Comparison of ENCODE assay signal across 8 mouse cellular contexts in genomic region chrX:152768891-152769599, GRCm38 (mm10). TPM values are rescaled to one million over a fixed set of nuclear protein-coding genes. Genes with fewer than 3 reads are reported as not detected.
DNase-seq lines count a peak whose midpoint lies in the region; ATAC-seq and TF ChIP-seq lines count a peak whose summit lies in the region.

Shroom2 (minus strand) TSS chrX:152769465.

- H3K9ac ChIP-seq in forebrain, postnatal 0 days: peak within 1 kb of the TSS; percentile 55
- H3K9ac ChIP-seq in limb, embryonic 15.5 days: peak within 1 kb of the TSS; percentile 44
- H3K9ac ChIP-seq in midbrain, postnatal 0 days (replicated peaks; ENCODE audit: low read length, poor library complexity, severe bottlenecking): peak within 1 kb of the TSS; percentile 60

- peaks cover 4% of the 10 kb centered on the region; the same call in 1 of the 2 replicates for H3K9me3 ChIP-seq in erythroblast, embryonic 14.5 days (ENCODE audit: control insufficient read depth, low read length)
- H3K9me3 ChIP-seq in forebrain, postnatal 0 days (ENCODE audit: low read length): no peaks in the 10 kb centered on the region
- H3K9me3 ChIP-seq in limb, embryonic 15.5 days: no peaks in the 10 kb centered on the region
- H3K9me3 ChIP-seq in midbrain, postnatal 0 days (ENCODE audit: low read length): no peaks in the 10 kb centered on the region

- H3K36me3 ChIP-seq in erythroblast, embryonic 14.5 days (ENCODE audit: control insufficient read depth): no peaks in the 10 kb centered on the region
- no peaks in the 10 kb centered on the region for H3K36me3 ChIP-seq in forebrain, postnatal 0 days (ENCODE audit: insufficient read depth)
- H3K36me3 ChIP-seq in limb, embryonic 15.5 days: no peaks in the 10 kb centered on the region
- H3K36me3 ChIP-seq in midbrain, postnatal 0 days (ENCODE audit: insufficient read depth, low read length): no peaks in the 10 kb centered on the region

- H3K4me1 ChIP-seq in erythroblast, embryonic 14.5 days (ENCODE audit: control insufficient read depth): no peaks in the 10 kb centered on the region
- no peaks in the 10 kb centered on the region for H3K4me1 ChIP-seq in forebrain, postnatal 0 days (ENCODE audit: insufficient read depth)
- 0 out of 2 replicates have a peak, but pooled peaks cover 2% of the 10 kb centered on the region for H3K4me1 ChIP-seq in limb, embryonic 15.5 days
- no peaks in the 10 kb centered on the region for H3K4me1 ChIP-seq in midbrain, postnatal 0 days (ENCODE audit: insufficient read depth, low read length)

- no peak for TF ChIP-seq CTCF in forebrain, postnatal 0 days (IDR thresholded peaks at IDR 0.05; ENCODE audit: low read depth)
- no peak for TF ChIP-seq CTCF in midbrain, postnatal 0 days (IDR thresholded peaks at IDR 0.05)

- no peak for ATAC-seq in erythroblast, adult 5-6 weeks (replicated peaks; ENCODE audit: low FRiP score, poor library complexity, severe bottlenecking)
- peak; percentile 84 for ATAC-seq in forebrain, postnatal 0 days
- peak; percentile 69 for ATAC-seq in limb, embryonic 15.5 days (ENCODE audit: insufficient number of reproducible peaks, low FRiP score, low TSS enrichment, low read depth)
- ATAC-seq in midbrain, postnatal 0 days (ENCODE audit: low FRiP score): peak; percentile 86
- ATAC-seq in inflammation-experienced regulatory T-cells, adult 6 months: no peak

- H3K4me2 ChIP-seq in forebrain, postnatal 0 days (ENCODE audit: low read depth): peak within 1 kb of the TSS; percentile 61
- H3K4me2 ChIP-seq in limb, embryonic 15.5 days: peak within 1 kb of the TSS; percentile 55
- H3K4me2 ChIP-seq in midbrain, postnatal 0 days (ENCODE audit: low read depth, low read length, poor library complexity, severe bottlenecking): peak within 1 kb of the TSS; percentile 65

- peaks cover 35% of the 10 kb centered on the region for H3K27me3 ChIP-seq in erythroblast, embryonic 14.5 days (ENCODE audit: control insufficient read depth)
- H3K27me3 ChIP-seq in forebrain, postnatal 0 days (ENCODE audit: insufficient read depth, low read length): no peaks in the 10 kb centered on the region
- H3K27me3 ChIP-seq in limb, embryonic 15.5 days: peaks cover 17% of the 10 kb centered on the region
- peaks cover 6% of the 10 kb centered on the region; the same call in 1 of the 2 replicates for H3K27me3 ChIP-seq in midbrain, postnatal 0 days (ENCODE audit: insufficient read depth, low read length)

- 20% methylated on average over 54 of the region's 55 CpGs for WGBS in forebrain, postnatal 0 days
- WGBS in limb, embryonic 15.5 days: 17% methylated on average over 53 of the region's 55 CpGs
- WGBS in midbrain, postnatal 0 days: 16% methylated on average over 50 of the region's 55 CpGs

- H3K4me3 ChIP-seq in erythroblast, embryonic 14.5 days (replicated peaks): peak within 1 kb of the TSS; percentile 49
- peak within 1 kb of the TSS; percentile 52 for H3K4me3 ChIP-seq in forebrain, postnatal 0 days (ENCODE audit: low read depth, low read length)
- peak within 1 kb of the TSS; percentile 59 for H3K4me3 ChIP-seq in limb, embryonic 15.5 days
- peak within 1 kb of the TSS; percentile 52 for H3K4me3 ChIP-seq in midbrain, postnatal 0 days (ENCODE audit: low read depth, low read length)

- DNase-seq in adrenal gland, adult 2 months: peak; percentile 50
- DNase-seq in forebrain, postnatal 0 days: no peak
- peak; percentile 52 for DNase-seq in kidney, adult 11 months
- no peak for DNase-seq in midbrain, postnatal 0 days (ENCODE audit: low spot score)

- H3K27ac ChIP-seq in forebrain, postnatal 0 days (ENCODE audit: low read depth, low read length): no peak within 1 kb of the TSS
- H3K27ac ChIP-seq in limb, embryonic 15.5 days: no peak within 1 kb of the TSS
- no peak within 1 kb of the TSS for H3K27ac ChIP-seq in midbrain, postnatal 0 days (ENCODE audit: low read depth, low read length)

RNA-seq across cellular contexts. Expression of gene Shroom2, which starts in this region (rescaled TPM):
- polyA plus RNA-seq in erythroblast, embryonic 14.5 days (2012): not detected in 2 replicates
- total RNA-seq in erythroblast, adult 5-6 weeks (2015; ENCODE audit: low replicate concordance): not detected in 2 replicates
- total RNA-seq in erythroblast, adult 5-6 weeks (2017; ENCODE audit: low replicate concordance): not detected in 2 replicates
- total RNA-seq in adrenal gland, adult 2 months (2021): 10 to 100 TPM in 1 of 2 experiments, 1 to 10 TPM in 1; 5.5 to 10.7 TPM
- 2.2 and 3.5 TPM in 2 replicates for polyA plus RNA-seq in adrenal gland, adult 2 months (2012; rRNA removed)
- 153 and 167 TPM in 2 replicates for total RNA-seq in forebrain, postnatal 0 days (2014; rRNA removed)
- polyA plus RNA-seq in forebrain, postnatal 0 days (2015; fragmentation: Nextera tagmentation; extraction: Ambion mirVana): 56.6 and 82.7 TPM in 2 replicates
- 4.6 and 5.8 TPM in 2 replicates for polyA plus RNA-seq in limb, embryonic 15.5 days (2015; fragmentation: Nextera tagmentation; extraction: Ambion mirVana)
- 336 and 376 TPM in 2 replicates for total RNA-seq in midbrain, postnatal 0 days (2014; rRNA removed)
- 143 and 148 TPM in 2 replicates for polyA plus RNA-seq in midbrain, postnatal 0 days (2015; fragmentation: Nextera tagmentation; extraction: Ambion mirVana)
- not detected for polyA plus RNA-seq in inflammation-experienced regulatory T-cells, adult 6 months (2017; shearing (Covaris generic))

Comparison
In these comparisons a context has a peak if more than half of its experiments do, and no peak if none do; other contexts are left out.
1. RNA of gene Shroom2 (total RNA-seq): 336 to 376 TPM in midbrain, postnatal 0 days and 153 to 167 TPM in forebrain, postnatal 0 days; 5.5 to 10.7 TPM in adrenal gland, adult 2 months and not detected in erythroblast, adult 5-6 weeks; every median in the first group is over 10 times any median in the second.
2. ATAC-seq: peak in forebrain, postnatal 0 days (single experiment), limb, embryonic 15.5 days (single experiment) and midbrain, postnatal 0 days (single experiment); none in erythroblast, adult 5-6 weeks (single experiment) and inflammation-experienced regulatory T-cells, adult 6 months (single experiment).
3. DNase-seq: peak in adrenal gland, adult 2 months (single experiment) and kidney, adult 11 months (single experiment); none in forebrain, postnatal 0 days (single experiment) and midbrain, postnatal 0 days (single experiment).
4. Peak in every context shown above with its lines, with median percentiles within 50 percentile points of each other: H3K4me3 ChIP-seq, H3K4me2 ChIP-seq and H3K9ac ChIP-seq.